Mouse (Mus musculus): ENCODE measurements around the gene Zfp938.

Gene Zfp938

GRCm38 (mm10) chr10:82240742-82241400, at the start of gene Zfp938:
Zfp938 (minus strand) TSS chr10:82241280.
- DNase-seq (ENCODE audit: low read depth) = peak; percentile 94

- DNase-seq (ENCODE audit: low read depth) = no peak
Observed at GRCm38 (mm10) chr10:82257331-82257730, 16.3 kb upstream of the Zfp938 start.

- no peak for DNase-seq (ENCODE audit: low read depth)
Observed at GRCm38 (mm10) chr10:82245021-82245420, 3.9 kb upstream of the Zfp938 start.

- no peak for DNase-seq (ENCODE audit: low read depth)
Observed at GRCm38 (mm10) chr10:82241401-82241788, 315 bp upstream of the Zfp938 start.

DNA sequence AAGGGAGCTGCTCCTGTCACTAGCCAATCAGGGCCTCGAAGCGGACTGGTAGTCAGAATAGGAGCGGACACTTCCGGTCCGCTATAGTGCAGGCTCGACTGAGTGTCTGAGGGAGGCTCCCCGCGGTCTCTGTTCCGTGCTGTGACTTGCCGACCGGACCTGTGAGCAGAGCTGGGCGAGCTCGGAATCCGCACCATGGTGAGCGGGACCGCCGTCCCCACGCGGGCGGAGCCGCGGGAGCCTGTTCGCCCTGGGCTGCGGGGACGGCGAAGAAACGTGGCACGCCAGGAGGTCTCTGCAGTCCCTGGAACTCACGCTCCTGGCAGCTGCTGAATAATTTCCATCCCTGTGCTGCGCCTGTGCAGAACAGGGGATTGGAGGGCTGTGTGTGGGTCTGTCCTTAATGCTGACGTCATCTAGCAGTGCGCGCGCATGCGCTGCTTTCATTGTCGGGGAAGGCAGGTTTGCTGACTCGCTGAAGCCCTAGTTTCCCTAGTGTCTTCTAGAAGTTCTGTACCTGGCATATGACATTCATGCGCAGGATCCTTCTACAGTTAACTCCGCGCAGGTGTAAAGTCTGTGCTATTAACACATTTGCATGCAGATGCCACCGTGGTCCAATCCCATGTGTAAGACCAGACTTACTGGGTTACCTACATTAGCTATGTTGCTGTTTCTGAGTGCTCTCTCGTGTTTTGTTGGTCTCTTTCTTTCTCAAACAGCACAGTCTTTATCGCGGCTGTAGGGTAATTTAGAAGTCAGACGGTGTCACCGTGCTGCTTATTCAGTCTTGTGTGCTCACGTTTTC, 62.6 kb downstream of the Zfp938 start:
- peak; percentile 93 for DNase-seq (ENCODE audit: low read depth)

All from NIH3T3 (cell line).